Mouse (Mus musculus) lung, adult 18-20 months (tissue): ENCODE measurements around the gene Htr3a.

Source experiments
- DNase-seq, 2 experiments: peaks; one replicate each; pipeline ENCODE4 v3.0.0; 2022; ENCODE audit warnings: mixed read lengths in 2 of 2

Htr3a gene

DNA sequence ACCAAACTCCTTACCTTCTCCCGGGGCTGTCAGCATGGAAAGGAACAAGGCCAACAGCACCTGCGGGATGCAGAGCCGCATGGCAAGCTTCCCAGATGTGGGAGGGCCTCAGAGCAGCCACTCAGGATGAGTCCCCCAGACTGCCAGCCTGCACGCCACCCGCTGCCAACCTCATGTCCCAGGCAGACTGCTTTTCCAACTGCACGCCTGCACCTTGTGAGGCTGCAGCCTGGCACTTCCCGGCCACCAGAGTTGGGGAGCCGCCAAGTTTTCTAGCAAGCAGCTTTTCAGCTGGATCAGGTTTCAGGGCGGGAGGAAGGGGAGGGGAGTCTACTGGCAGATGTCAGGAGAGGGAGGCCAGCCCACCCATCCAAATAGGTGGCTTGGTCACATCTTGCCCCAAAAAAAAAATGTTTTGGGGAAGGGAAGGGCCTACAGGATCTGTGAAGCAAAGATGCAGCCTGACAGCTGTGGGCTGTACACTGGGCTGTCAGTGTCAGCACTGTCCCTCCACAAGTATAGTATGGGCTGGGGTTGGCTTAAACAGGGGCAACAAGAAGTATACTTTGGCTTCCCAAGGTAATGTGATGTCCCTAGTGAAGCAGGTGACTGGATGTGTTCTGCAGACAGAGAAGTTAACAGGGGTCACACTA is at the start of gene Htr3a:
TSS of gene Htr3a (minus strand) at position 215 of the 653 bp plus-strand sequence.
- DNase-seq: peak; percentile 16 to 39

GRCm38 (mm10) chr9:48947565-48947964 is 36.7 kb upstream of the Htr3a start:
- DNase-seq: no peak

GRCm38 (mm10) chr9:48942349-48942748 is 31.4 kb upstream of the Htr3a start:
- DNase-seq: no peak

- no peak for DNase-seq
Observed at GRCm38 (mm10) chr9:48929436-48929835, 18.5 kb upstream of the Htr3a start.

- no peak for DNase-seq
Observed at GRCm38 (mm10) chr9:48928781-48929180, 17.9 kb upstream of the Htr3a start.

GRCm38 (mm10) chr9:48916011-48916788 is 5.3 kb upstream of the Htr3a start:
- no peak for DNase-seq

DNA sequence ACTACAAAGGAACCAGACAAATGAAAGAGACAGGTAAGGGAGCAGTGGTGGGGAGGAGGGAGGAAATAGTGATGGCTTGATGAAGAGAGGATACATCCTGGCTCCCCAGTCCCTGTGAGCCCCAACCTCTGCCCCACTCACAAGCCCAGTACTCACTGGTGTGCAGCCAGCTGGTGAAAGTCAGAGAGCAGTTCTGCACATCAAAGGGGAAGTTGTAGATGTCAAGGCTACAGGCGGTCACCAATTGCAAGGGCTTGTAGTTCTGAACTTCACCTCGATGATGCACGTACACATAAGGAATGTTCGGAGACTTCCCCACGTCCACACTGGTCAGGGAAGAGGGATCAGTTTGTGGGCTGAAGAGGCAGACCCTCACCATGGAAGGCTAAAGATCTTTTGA is 6.5 kb downstream of the Htr3a start:
- no peak for DNase-seq

GRCm38 (mm10) chr9:48903766-48904165 is 7.1 kb downstream of the Htr3a start:
- DNase-seq: no peak

GRCm38 (mm10) chr9:48898551-48898950 is 12.3 kb downstream of the Htr3a start:
- no peak for DNase-seq

DNA sequence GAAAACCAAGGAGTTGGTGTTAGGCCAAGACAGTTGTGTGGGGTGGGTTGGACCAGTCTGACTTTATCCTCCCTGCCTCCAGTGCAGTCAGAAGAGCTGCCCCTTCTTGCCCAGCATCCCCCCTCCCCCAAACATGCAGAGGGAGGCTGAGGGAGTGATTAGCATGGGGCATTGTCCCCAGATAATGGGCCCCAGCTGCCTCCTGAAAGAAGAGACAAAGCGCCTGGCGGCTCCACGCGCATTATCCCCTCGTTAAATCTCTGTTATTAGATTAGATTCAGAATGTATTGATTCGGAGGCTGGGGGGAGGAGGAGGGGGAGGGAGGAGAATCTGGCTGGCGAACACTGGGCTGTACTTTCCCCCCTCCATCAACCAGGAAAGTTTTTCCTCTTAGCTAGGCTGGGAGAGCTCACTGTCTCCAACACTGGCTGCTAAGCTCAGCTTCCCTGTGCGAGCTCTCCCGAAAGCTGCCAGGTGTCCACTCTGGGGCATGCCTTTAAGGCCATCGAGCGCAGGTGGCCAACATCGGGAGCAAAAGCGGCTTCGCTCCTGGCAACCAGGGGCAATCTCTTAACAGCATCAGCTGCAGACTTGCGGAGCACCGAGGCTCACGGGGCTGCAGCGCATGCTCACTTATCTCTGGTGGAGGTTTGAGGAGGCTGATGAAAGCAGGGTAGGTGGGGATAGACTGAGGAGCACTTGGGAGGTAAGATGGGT is 14.9 kb downstream of the Htr3a start:
- DNase-seq: no peak

DNA sequence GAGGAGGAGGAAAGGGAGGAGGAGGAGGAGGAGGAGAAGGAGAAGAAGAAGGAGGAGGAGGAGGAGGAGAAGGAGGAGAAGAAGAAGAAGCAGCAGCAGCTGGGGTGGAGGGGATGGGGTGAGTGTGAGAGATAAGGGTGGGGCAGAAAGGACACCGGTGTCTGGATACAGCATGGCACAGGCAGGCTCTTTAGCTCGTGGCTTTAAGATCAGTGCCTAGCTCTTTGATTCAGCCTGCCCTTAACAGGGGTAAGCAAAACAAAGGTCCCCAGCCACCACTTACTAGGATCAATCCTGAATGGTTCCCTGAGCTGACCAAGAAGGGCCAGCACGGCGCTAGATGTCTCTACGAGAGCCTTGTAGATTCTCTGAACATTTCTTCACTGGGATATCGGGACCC is 16.1 kb downstream of the Htr3a start:
- DNase-seq: no peak

DNA sequence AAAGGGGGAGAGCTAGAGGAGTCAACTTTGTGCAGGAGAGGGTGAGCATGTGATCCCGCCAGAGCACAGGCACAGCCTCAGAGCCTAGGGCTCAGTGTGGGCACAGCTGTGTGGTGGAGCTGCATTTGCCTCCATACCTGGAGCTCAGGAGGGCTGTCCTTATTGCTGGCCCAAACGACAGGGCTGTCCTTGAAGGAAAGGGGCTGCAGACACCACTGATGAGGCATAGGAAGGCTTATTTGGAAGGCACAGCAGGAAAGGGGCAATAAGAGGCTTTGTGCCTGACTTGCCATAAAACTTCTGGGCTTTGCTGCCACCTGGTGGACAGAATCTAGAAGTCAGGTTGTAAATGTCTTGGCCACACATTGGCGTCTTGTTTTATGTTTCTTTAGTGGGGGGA is 16.9 kb downstream of the Htr3a start:
- peak; percentile 49 to 63 for DNase-seq

DNA sequence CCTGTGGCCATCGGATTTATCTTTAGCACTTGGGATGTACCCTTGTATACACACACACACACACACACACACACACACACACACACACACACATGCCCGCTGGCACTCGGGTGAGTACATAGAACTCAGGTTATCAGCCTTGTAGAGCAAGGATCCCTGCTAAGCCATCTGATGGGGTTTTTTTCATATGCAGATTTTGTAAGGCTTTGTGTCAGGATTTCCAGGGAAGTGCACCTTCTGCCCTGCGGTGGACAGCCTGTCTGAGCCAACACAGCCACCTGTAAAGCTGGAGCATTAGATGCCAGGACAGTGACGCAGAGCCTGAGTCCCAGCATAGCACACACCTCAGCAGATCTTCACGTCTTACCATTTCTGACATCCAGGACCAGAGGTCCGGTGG is 21.8 kb downstream of the Htr3a start:
- no peak for DNase-seq

- no peak for DNase-seq
Observed at GRCm38 (mm10) chr9:48872896-48873295, 38.0 kb downstream of the Htr3a start.

DNA sequence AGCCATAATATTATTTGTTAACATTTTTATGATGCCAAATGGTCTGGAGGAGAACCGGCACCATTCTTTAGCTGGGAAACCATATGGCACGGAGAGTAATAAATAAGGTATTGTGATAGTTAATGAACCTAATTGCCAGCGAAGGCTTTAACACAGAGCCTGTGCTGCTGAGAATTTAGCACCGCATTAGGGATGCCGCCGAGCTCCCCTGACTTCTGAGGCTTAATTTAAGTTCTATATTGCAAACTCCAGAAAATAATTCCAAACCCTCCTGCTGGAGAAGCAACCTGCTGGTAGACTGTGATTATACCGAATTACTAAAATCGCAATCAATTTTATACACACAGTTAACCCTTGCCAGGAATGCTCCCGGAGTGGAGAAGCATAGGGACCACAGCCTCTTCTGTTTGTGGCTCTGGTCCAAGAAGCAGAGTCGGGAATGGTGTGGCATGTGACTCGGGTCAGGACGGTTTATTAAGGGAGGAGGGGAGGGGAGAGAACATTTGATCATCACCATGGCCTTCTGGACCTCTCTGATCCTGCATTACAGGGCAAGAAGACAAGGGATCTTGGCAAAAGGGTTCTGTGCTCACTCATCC is 44.3 kb downstream of the Htr3a start:
- no peak for DNase-seq

GRCm38 (mm10) chr9:48865235-48865634 is 45.7 kb downstream of the Htr3a start:
- no peak for DNase-seq

GRCm38 (mm10) chr9:48861481-48861880 is 49.4 kb downstream of the Htr3a start:
- peak in 1 of 2 experiments; percentile 31 for DNase-seq

DNA sequence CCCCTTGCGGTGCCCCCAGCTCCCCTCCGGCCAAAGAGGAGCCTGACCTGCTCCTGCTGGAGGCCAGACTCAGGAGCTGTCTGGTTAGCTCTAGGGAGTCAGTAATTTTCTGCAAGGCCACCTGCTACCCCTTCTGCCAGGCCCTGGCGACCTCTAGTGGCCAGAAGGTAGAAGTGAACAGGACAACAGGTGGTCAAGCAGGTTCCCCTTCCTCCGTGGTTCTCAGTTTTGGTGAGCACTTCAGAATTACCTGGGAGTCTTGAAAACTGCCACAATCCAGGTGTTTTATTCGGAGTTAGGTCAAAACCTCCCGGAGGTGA is 50.4 kb downstream of the Htr3a start:
- DNase-seq: peak; percentile 79 to 87

- DNase-seq: peak in 1 of 2 experiments; percentile 12
Observed at GRCm38 (mm10) chr9:48859828-48860525, 50.9 kb downstream of the Htr3a start.

DNA sequence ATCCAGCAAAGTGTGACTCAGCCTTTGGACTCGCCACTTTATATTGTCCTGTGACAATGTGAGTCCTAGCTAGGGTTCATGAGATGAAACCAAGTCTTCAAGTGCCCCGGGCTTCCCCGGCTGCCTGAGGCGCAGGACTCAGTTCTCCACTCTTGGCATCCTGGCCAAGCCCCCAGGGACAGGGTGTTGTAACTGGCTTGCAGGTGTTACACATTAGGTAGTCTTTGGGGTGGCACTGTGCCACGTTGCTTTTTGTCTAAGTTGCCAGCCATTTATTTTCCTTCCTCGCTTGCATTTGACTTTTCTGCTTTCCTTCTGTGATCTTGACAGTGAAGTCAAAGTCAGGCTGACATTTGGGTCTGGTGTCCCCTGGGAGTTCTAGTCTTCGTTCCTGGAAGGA is 53.0 kb downstream of the Htr3a start:
- peak in 1 of 2 experiments; percentile 43 for DNase-seq

DNA sequence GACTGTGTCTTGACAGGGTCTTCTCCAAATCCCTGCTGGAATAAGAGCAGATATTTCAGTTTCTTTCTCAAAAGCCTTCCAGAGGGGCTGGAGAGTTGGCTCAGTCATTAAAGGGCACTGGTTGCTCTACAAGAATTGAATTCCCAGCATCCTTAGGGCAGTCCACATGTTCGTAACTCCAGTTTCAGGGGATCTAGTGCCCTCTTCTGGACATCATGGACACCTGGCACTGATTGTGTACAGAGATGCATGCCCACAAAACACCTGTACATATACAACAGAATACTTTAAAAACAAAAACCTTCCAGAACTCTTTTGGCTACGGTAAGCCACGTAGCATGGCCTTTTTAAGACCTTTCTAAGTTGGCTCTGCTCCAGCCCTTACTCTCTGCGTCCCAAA is 54.7 kb downstream of the Htr3a start:
- no peak for DNase-seq

GRCm38 (mm10) chr9:48849531-48849930 is 61.4 kb downstream of the Htr3a start:
- no peak for DNase-seq
